Mouse (Mus musculus): ENCODE measurements around the gene Slc6a13. TPM values are rescaled to one million over a fixed set of nuclear protein-coding genes. Genes with fewer than 3 reads are reported as not detected.

Slc6a13 gene
- total and polyA plus RNA-seq, 3 experiments: 1.0 to 1.5 TPM; not detected in 1

- Histone ChIP-seq H3K79me2 (ENCODE audit: control insufficient read depth, insufficient read depth, low read length, poor library complexity) (no peaks in the 10 kb centered on the region), H3K4me1 (ENCODE audit: control insufficient read depth in 1 of 2, insufficient read depth in 2 of 2, low read length in 2 of 2) (no peaks in the 10 kb centered on the region), H3K4me3 (ENCODE audit: control insufficient read depth in 1 of 2, insufficient read depth in 1 of 2, low read depth in 2 of 2, low read length in 2 of 2) (no peak overlapping the region), H3K27ac (ENCODE audit: control insufficient read depth, low read depth, low read length) (no peak overlapping the region), H3K27me3 (ENCODE audit: control insufficient read depth in 1 of 2, insufficient read depth in 2 of 2, low read length in 2 of 2) (peaks cover 0 to 3% of the 10 kb centered on the region in 2 experiments; a peak in 3 of 4 replicates), H3K9ac (ENCODE audit: control insufficient read depth, low read depth, low read length, poor library complexity, severe bottlenecking) (no peak overlapping the region), H3K9me3 (replicated peaks; ENCODE audit: insufficient read depth, low read length) (no peaks in the 10 kb centered on the region), H3K36me3 (ENCODE audit: control insufficient read depth in 1 of 2, insufficient read depth in 2 of 2, low read length in 2 of 2) (no peaks in the 10 kb centered on the region)
- TF ChIP-seq ETS1 (IDR thresholded peaks at IDR 0.05; ENCODE audit: low read depth, low read length): no peak
- TF ChIP-seq BHLHE40 (IDR thresholded peaks at IDR 0.05; ENCODE audit: borderline replicate concordance, low read depth, low read length): no peak
- TF ChIP-seq RCOR1 (IDR thresholded peaks at IDR 0.05; ENCODE audit: low read depth, low read length): no peak
- no peak for TF ChIP-seq KAT2A (conservative IDR thresholded peaks at IDR 0.05; ENCODE audit: low read depth, low read length)
- no peak for TF ChIP-seq POLR2AphosphoS2 (IDR thresholded peaks at IDR 0.05; ENCODE audit: low read length)
- no peak for TF ChIP-seq USF2 (IDR thresholded peaks at IDR 0.05; ENCODE audit: borderline replicate concordance in 1 of 2, insufficient read depth in 1 of 2, low read depth in 1 of 2, low read length in 2 of 2)
- no peak for TF ChIP-seq MAZ (IDR thresholded peaks at IDR 0.05; ENCODE audit: low read depth, low read length)
- no peak for TF ChIP-seq NRF1 (IDR thresholded peaks at IDR 0.05; ENCODE audit: insufficient read depth, low read depth, low read length, poor library complexity, severe bottlenecking)
- TF ChIP-seq SMC3 (IDR thresholded peaks at IDR 0.05; ENCODE audit: low read depth, low read length): no peak
- no peak for TF ChIP-seq MAX (IDR thresholded peaks at IDR 0.05; ENCODE audit: low read length)
- no peak for TF ChIP-seq HCFC1 (IDR thresholded peaks at IDR 0.05; ENCODE audit: low read depth, low read length)
- TF ChIP-seq NELFE (IDR thresholded peaks at IDR 0.05; ENCODE audit: low read depth, low read length): no peak
- TF ChIP-seq POLR2A (IDR thresholded peaks at IDR 0.05; ENCODE audit: control insufficient read depth in 1 of 2, insufficient read depth in 1 of 2, low read depth in 1 of 2, low read length in 2 of 2, poor library complexity in 1 of 2): no peak
- no peak for TF ChIP-seq ELF1 (IDR thresholded peaks at IDR 0.05; ENCODE audit: low read depth, low read length)
- DNase-seq (ENCODE audit: low read depth, low spot score): no peak
These were observed 3.6 kb downstream of the Slc6a13 start for GRCm38 (mm10) chr6:121303466-121304220.

- H3K36me3 ChIP-seq (ENCODE audit: control insufficient read depth in 1 of 2, insufficient read depth in 2 of 2, low read length in 2 of 2): no peaks in the 10 kb centered on the region
- no peaks in the 10 kb centered on the region for H3K4me1 ChIP-seq (ENCODE audit: control insufficient read depth in 1 of 2, insufficient read depth in 2 of 2, low read length in 2 of 2)
- peaks cover 0 to 3% of the 10 kb centered on the region in 2 experiments; a peak in 3 of 4 replicates for H3K27me3 ChIP-seq (ENCODE audit: control insufficient read depth in 1 of 2, insufficient read depth in 2 of 2, low read length in 2 of 2)
- H3K79me2 ChIP-seq (ENCODE audit: control insufficient read depth, insufficient read depth, low read length, poor library complexity): no peaks in the 10 kb centered on the region
- no peak overlapping the region for H3K9ac ChIP-seq (ENCODE audit: control insufficient read depth, low read depth, low read length, poor library complexity, severe bottlenecking)
- H3K9me3 ChIP-seq (replicated peaks; ENCODE audit: insufficient read depth, low read length): no peaks in the 10 kb centered on the region
- no peak for DNase-seq (ENCODE audit: low read depth, low spot score)
- no peak overlapping the region for H3K4me3 ChIP-seq (ENCODE audit: control insufficient read depth in 1 of 2, insufficient read depth in 1 of 2, low read depth in 2 of 2, low read length in 2 of 2)
- no peak for TF ChIP-seq RAD21 (IDR thresholded peaks at IDR 0.05; ENCODE audit: low read depth, low read length)
- no peak for TF ChIP-seq MYB (IDR thresholded peaks at IDR 0.05; ENCODE audit: low read depth, low read length)
- no peak for TF ChIP-seq ZMIZ1 (IDR thresholded peaks at IDR 0.05; ENCODE audit: low read depth, low read length)
- no peak overlapping the region for H3K27ac ChIP-seq (ENCODE audit: control insufficient read depth, low read depth, low read length)
These were observed 4.6 kb downstream of the Slc6a13 start for GRCm38 (mm10) chr6:121304630-121305029.

Measured in MEL (cell line).